Mouse (Mus musculus): ENCODE measurements at regions not wholly inside any gene's neighbourhood (a gene's known extent, or its start where the extent isn't known, plus 50 kb on each side); places are given as distances from the start of the nearest gene placed in this dataset.

DNA sequence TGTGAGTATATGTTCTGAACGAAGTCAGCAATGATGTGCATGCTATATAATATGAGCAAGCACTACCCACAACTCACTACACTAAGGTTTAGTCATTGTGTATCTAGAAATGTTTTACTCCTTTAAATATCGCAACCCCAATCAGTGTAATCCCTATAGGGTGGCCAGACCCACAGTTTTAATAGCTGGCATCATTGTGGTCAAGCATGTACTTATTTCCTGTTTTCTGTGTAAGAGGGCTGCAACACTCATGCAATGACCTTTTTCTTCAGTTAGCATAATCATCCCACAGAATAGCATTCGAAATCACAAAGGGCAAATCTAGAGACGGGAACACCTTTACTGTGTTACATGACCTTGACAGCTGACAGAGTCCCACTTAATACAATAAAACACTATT is 333.3 kb downstream of the Insc start:
- DNase-seq (ENCODE audit: low read depth) = no peak

- no peak for DNase-seq (ENCODE audit: low read depth)
Measured at GRCm38 (mm10) chr7:115084711-115085380, 341.4 kb downstream of the Insc start.

DNA sequence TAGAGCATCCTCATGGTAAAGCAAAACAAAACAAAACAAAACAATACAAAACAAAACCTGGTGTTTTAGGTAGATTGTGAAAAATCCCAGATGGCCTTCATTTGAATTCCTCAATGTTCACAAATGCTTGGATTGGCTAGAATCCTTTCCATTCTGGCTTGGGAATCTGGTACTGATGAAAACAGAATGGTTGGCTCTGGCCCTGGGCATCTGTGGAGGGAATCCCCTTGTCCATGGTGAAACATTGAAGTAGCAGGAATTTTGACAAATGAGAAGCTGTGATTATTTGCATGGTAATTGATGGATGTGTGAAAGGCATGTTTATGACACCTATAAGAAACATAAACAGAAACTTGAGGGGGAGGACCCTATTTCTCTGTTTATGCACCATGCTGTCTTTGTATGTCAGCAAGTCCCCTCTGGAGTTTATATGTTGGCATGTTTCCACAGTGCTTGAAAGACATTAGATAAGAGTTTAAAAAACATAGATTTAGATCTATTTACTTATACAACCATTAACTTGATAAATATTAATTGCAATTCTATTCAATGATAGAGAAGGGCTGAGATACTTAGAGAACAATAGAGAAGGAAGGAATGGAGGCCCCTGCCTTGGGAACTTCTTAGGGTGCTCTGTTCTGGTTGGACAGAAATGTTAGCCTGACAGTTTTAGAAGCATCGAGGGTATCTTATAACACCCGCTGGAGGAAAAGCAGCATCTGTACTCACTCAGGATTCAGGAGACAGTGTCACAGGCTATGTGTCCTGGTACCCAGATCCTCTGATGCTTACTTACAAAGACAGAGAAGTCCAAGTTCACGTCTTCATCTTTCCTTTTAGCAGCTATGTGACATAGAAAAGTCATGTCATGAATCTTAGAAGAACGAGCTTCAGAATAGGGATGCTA is 343.3 kb downstream of the Insc start:
- no peak for DNase-seq (ENCODE audit: low read depth)

DNA sequence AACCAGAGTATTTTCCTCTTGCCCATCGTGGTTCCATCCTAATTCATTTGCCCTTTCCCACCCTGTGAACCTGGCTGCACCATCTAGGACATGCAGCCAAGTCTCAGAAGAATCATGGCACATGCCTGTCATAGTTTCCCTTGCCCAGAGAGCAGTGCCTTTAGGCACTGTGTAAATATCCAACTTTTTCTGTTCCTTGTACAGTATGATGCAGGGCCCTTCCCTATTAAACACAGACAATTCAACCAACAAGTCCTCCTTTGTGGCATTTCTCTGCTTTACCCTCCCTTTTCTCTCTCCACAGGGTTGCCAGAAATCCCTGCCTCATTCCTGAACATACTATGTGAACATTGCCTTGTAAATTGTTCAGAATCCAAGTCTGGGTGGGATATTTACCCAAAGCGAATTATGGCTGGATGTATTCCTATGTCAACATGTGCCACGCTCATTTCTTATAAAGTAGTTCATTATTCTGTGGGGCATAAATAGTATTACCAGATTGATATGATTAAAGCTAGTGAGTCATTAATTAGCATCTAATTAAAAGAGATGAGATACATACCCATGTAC is 349.1 kb downstream of the Insc start:
- DNase-seq (ENCODE audit: low read depth) = peak; percentile 36

DNA sequence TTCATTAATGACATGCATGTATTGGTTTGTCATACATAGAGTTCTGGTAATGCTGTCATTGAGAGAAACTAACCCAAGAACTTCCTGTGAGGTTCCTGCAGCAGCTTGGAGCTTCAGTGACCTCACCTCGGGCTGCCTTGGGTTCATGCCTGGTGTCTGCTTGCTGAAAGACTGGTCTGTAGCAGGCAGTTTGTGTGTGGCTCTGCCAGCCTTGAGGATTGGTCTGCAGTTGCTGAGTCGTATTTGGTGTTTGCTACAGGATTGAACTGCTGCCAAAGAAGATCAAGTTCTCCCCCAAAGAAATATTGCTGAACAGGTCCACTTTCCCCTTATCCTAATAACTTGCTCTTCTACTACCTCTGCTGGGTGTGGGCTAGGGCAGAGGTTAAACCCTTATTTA is 362.5 kb downstream of the Insc start:
- no peak for DNase-seq (ENCODE audit: low read depth)

- no peak for DNase-seq (ENCODE audit: low read depth)
Measured at GRCm38 (mm10) chr7:115112282-115112681, 368.8 kb downstream of the Insc start.

- no peak for DNase-seq (ENCODE audit: low read depth)
Measured at GRCm38 (mm10) chr7:115123283-115123682, 379.8 kb downstream of the Insc start.

DNA sequence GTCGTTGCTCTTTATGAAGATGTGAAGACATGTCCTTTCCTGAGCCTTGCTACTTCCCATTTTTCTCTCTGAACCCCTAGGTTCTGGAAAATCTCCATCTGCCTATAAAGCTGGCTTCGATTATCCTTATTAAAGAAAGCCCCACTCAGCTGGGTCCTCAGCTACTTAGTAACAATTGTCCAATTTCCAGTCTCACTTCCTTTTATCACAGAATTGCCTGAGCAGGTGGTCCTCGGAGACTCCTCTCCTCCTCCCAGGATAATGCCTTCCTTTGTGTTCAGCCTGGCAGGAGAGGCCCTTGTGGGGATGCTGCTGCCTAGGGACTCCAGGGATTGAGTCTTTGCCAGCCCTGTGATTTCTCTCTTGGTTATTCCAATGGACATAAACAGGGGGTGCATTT is 385.5 kb downstream of the Insc start:
- DNase-seq (ENCODE audit: low read depth) = no peak

DNA sequence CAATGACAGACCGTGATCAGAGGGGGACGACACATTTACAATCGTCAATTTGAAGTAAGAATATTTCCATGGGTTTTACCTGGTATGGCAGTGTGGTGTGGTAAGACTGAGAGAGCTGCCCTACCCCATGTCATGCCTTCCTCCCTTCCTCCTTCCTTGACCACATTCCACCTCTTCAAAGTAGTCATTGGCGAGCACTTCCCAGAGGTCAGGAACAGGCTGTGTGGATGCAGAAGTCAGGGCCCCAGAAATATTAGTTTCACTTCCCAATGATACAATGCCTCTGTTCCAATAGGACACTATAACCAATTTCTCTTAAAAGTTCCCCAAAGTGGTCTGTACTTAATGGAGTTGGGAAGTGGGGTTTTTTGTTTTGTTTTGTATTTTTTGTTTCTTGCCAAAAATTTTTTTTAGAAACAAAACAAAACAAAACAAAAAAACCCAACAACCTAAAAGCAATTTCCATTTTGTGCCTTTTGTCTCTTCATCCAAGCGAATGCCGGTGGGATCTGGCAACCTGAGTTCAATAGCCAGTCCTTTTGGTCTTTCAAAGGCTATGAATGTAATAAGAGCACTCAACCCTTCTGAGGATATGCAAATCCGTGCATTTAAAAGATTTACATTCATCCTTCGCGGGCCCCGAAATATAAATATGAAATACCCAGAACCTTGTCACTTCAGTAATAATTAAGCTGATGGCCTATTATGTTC is 387.9 kb downstream of the Insc start:
- DNase-seq (ENCODE audit: low read depth) = no peak

DNA sequence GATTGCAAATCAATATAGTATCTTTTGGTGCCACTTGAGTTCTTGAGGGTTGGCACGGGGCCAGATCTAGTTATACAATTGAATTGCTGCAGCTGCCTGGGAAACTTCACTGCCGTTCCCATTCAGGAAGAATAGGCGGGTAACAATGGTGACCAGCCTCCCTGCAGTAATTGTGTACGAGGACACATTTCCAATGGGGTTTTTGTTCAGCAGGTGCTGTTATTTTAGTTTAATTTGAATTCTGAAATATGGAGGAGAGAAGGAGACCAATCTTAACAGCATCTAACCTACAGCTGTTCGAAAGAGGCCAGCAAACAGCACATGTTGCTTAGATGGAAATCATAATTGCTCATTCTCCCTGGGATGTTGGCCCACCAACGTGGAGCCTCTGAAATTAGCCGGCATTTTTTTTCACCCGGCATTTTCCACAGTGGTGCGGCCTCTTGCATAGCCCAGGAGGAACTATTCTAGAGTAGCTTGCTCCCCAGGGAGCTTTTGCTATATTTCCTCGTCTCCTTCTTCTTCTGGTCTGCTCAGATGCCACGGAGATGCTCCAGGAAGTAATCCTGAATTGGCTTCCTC is 388.6 kb downstream of the Insc start:
- no peak for DNase-seq (ENCODE audit: low read depth)

- DNase-seq (ENCODE audit: low read depth) = no peak
Measured at GRCm38 (mm10) chr7:115132595-115132994, 389.1 kb downstream of the Insc start.

GRCm38 (mm10) chr7:115134926-115135575 is 391.6 kb downstream of the Insc start:
- DNase-seq (ENCODE audit: low read depth) = no peak

GRCm38 (mm10) chr7:115140286-115140685 is 396.8 kb downstream of the Insc start:
- DNase-seq (ENCODE audit: low read depth) = no peak

GRCm38 (mm10) chr7:115142163-115142562 is 398.7 kb downstream of the Insc start:
- no peak for DNase-seq (ENCODE audit: low read depth)

DNA sequence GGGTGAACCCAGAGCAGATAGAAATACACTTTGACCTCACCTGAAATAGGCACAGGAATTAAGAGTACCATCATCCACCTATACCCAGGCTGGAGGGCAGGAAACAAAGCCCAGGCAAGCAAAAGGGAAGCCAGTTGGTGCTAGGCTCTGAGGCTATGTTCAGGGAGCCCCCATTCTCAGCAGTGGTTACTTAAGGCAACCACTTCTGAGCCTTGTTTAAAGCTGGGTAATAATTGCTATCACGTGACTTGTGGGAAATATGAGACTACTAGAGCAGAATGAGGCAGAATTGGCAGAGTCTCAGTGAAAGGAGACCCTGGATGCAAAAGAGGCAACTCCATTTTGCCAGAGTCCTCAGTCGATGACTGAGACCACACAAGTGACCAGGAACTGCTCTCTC is 401.5 kb downstream of the Insc start:
- no peak for DNase-seq (ENCODE audit: low read depth)

GRCm38 (mm10) chr7:115147352-115147977 is 404.0 kb downstream of the Insc start:
- DNase-seq (ENCODE audit: low read depth) = no peak

DNA sequence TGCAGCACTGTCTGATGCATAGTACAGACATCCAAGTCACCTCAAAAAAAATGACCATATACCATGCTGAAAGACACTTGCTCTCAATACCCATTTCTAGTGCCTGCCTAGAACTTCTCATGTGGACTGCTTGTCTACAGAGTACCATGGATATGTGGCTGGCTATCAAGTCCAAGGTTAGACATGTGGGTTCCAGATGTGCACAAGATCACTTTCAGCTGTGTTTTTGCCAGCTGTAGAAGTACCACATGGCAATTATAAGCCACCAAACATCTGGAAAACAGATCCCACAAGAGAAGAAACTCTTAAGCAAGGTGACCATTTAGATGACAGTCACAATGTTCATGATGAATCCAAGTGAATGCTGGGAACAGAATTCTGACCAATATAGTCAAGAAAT is 409.8 kb downstream of the Insc start:
- no peak for DNase-seq (ENCODE audit: low read depth)

DNA sequence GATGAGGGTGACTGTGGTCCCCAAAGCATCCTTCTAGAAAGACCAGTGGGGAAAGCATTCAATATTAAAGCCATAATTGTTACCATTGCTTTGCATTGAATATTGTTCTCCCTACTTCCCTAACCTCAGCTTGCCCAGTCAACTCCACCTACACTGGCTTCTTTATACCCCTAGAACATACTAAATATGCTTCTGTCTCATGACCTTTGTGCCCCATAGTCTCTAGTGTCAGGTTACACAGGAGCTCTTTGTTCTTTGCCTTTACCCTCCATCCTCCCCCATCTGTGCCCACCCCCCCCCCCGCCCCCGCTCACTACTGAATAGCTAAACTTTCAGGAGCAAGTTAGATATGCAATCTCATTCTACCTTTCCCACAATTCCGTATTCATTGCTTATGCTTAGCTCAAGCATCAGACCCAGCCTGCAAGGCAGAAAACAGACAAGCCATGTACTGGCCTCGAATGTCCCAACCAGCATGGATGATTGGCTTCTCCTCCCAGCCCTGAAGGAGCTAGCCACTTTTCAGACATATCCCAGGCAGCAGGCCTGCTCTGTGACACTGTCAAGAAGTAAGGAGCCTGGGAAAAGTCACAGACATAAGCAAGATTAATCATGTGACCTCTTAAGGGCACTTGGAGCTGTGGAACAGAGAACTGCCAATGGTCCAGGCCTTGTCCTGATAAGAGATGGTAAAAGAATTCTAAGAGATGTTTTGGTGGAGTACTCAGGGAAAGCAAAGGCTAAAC is 410.4 kb downstream of the Insc start:
- no peak for DNase-seq (ENCODE audit: low read depth)

DNA sequence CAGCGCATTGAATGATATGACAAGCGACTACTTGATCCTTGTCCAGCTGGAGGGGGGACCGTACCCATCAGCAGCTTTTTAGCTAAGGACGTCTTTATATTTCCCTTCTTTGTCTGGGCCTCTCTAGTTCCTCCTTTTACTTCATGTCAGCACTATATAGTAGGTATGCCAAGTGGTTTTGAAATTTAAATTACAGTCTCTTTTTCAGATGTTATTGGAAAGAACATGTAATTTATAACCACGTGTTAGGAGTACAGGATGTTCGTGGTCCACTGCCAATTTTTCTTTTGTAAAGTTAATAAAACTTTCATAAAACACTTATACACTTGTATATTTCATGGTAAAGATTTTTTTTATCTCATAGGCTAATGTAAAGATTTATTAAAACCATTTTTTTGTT is 426.5 kb downstream of the Insc start:
- DNase-seq (ENCODE audit: low read depth) = no peak

GRCm38 (mm10) chr7:115170439-115170838 is 426.9 kb downstream of the Insc start:
- DNase-seq (ENCODE audit: low read depth) = peak; percentile 40

Measured in fibroblast of lung, adult 2 months (primary cell).